ENCODE assay signal across 9 mouse cellular contexts in the genomic region with DNA sequence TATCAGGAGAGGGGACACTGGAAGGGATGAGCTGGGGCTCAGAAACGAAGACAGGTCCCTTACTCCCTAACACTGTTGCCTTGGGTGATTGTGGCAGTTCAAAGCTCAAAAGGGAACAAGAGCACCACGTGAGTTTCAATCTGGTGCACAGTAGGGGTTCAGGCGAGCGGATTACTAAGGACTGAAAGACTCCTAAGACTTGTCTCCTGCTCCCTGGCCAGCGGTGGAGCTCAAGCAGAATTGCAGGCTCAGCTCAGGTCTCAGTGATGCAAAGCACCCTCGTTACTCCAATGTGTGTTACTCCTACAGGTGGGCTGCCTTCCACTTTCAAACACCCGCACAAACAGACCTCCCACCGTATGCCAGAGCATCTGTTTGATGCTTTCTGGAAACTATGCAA. TPM values are rescaled to one million over a fixed set of nuclear protein-coding genes. Genes with fewer than 3 reads are reported as not detected.
DNase-seq lines count a peak whose midpoint lies in the region; ATAC-seq and TF ChIP-seq lines count a peak whose summit lies in the region.
"Had no signal": no experiment of that assay in that cellular context is flagged by ENCODE, and none has a peak within 500 bp of the region (broad histone marks: within the 10 kb centered on the region; RNA-seq: fewer than 3 reads in every experiment).

No protein-coding gene starts in this region.

- no peak for TF ChIP-seq CTCF in E14TG2a.4 (conservative IDR thresholded peaks at IDR 0.05; ENCODE audit: low read length)
- no peak for TF ChIP-seq CTCF in brain, embryonic 14.5 days (IDR thresholded peaks at IDR 0.05; ENCODE audit: borderline replicate concordance, extremely low read depth, insufficient read depth, insufficient read length)
- TF ChIP-seq CTCF in liver, postnatal 0 days (IDR thresholded peaks at IDR 0.05; ENCODE audit: low read depth) = no peak

- TF ChIP-seq EP300 in liver, postnatal 0 days (IDR thresholded peaks at IDR 0.05; ENCODE audit: low read depth) = no peak

- H3K27me3 ChIP-seq in intestine, embryonic 14.5 days (replicated peaks; ENCODE audit: control insufficient read depth, insufficient read depth, low read length) = peaks cover 32% of the 10 kb centered on the region
- H3K27me3 ChIP-seq in intestine, embryonic 15.5 days (replicated peaks) = peaks cover 13% of the 10 kb centered on the region
- H3K27me3 ChIP-seq in E14TG2a.4 (ENCODE audit: insufficient read depth, low read length) = no peaks in the 10 kb centered on the region
- peaks cover 20% of the 10 kb centered on the region for H3K27me3 ChIP-seq in liver, postnatal 0 days (ENCODE audit: insufficient read depth, low read length)

- no peaks in the 10 kb centered on the region for H3K9me3 ChIP-seq in intestine, embryonic 14.5 days (ENCODE audit: control insufficient read depth, low read length)
- H3K9me3 ChIP-seq in intestine, embryonic 15.5 days = no peaks in the 10 kb centered on the region
- no peaks in the 10 kb centered on the region for H3K9me3 ChIP-seq in E14TG2a.4 (ENCODE audit: low read length)
- H3K9me3 ChIP-seq in liver, postnatal 0 days (ENCODE audit: low read length) = no peaks in the 10 kb centered on the region

- no peak overlapping the region for H3K27ac ChIP-seq in intestine, embryonic 14.5 days (ENCODE audit: low read depth)
- no peak overlapping the region for H3K27ac ChIP-seq in intestine, embryonic 15.5 days
- H3K27ac ChIP-seq in liver, postnatal 0 days (ENCODE audit: low read depth) = no peak overlapping the region

- no peaks in the 10 kb centered on the region for H3K4me1 ChIP-seq in intestine, embryonic 14.5 days (replicated peaks; ENCODE audit: control insufficient read depth, insufficient read depth, low read length)
- H3K4me1 ChIP-seq in intestine, embryonic 15.5 days (replicated peaks) = no peaks in the 10 kb centered on the region
- peaks cover 14% of the 10 kb centered on the region for H3K4me1 ChIP-seq in E14TG2a.4 (replicated peaks; ENCODE audit: low read depth, low read length)
- H3K4me1 ChIP-seq in liver, postnatal 0 days (ENCODE audit: insufficient read depth) = peaks cover 3% of the 10 kb centered on the region; the same call in 1 of the 2 replicates

- no peaks in the 10 kb centered on the region for H3K36me3 ChIP-seq in intestine, embryonic 14.5 days (ENCODE audit: control insufficient read depth, insufficient read depth, low read length)
- H3K36me3 ChIP-seq in intestine, embryonic 15.5 days = no peaks in the 10 kb centered on the region
- H3K36me3 ChIP-seq in E14TG2a.4 (ENCODE audit: insufficient read depth, low read length) = peaks cover 19% of the 10 kb centered on the region
- H3K36me3 ChIP-seq in liver, postnatal 0 days (replicated peaks; ENCODE audit: insufficient read depth, low read length) = no peaks in the 10 kb centered on the region

- no peak overlapping the region for H3K4me2 ChIP-seq in intestine, embryonic 14.5 days (ENCODE audit: low read length)
- no peak overlapping the region for H3K4me2 ChIP-seq in intestine, embryonic 15.5 days (replicated peaks)
- peak overlapping the region; percentile 69 for H3K4me2 ChIP-seq in liver, postnatal 0 days (ENCODE audit: low read depth, low read length)

- peak; percentile 52 for DNase-seq in intestine, embryonic 14.5 days (ENCODE audit: low spot score)
- DNase-seq in brain, embryonic 14.5 days (ENCODE audit: low read depth) = peak; percentile 7
- DNase-seq in liver, postnatal 0 days = peak; percentile 9
- DNase-seq in adrenal gland, postnatal 10 days = no peak

- no peak overlapping the region for H3K4me3 ChIP-seq in intestine, embryonic 14.5 days (ENCODE audit: low read depth, low read length)
- no peak overlapping the region for H3K4me3 ChIP-seq in intestine, embryonic 15.5 days (replicated peaks)
- peak overlapping the region; percentile 86 for H3K4me3 ChIP-seq in E14TG2a.4 (replicated peaks; ENCODE audit: low read length)
- H3K4me3 ChIP-seq in liver, postnatal 0 days (ENCODE audit: low read depth, low read length) = no peak overlapping the region
- H3K4me3 ChIP-seq: myocyte had no signal

- no peak for TF ChIP-seq POLR2A in brain, embryonic 14.5 days (IDR thresholded peaks at IDR 0.05; ENCODE audit: borderline replicate concordance, extremely low read depth, insufficient read depth, insufficient read length, poor library complexity, severe bottlenecking)

- ATAC-seq in intestine, embryonic 14.5 days (replicated peaks; ENCODE audit: low FRiP score, low TSS enrichment, low read depth) = no peak
- no peak for ATAC-seq in intestine, embryonic 15.5 days
- ATAC-seq in liver, postnatal 0 days = no peak
- ATAC-seq in cerebellum, adult (ENCODE audit: insufficient number of reproducible peaks, low FRiP score, low TSS enrichment) = no peak
- ATAC-seq in megakaryocyte-erythroid progenitor cell, adult 5-6 weeks (replicated peaks; ENCODE audit: low FRiP score, low TSS enrichment, poor library complexity, severe bottlenecking) = no peak

- no peak overlapping the region for H3K9ac ChIP-seq in intestine, embryonic 14.5 days (ENCODE audit: low read length)
- no peak overlapping the region for H3K9ac ChIP-seq in intestine, embryonic 15.5 days
- no peak overlapping the region for H3K9ac ChIP-seq in liver, postnatal 0 days (replicated peaks)

- WGBS in intestine, embryonic 14.5 days = 16% methylated on average over 8 of the region's 8 CpGs
- WGBS in intestine, embryonic 15.5 days = 32% methylated on average over 8 of the region's 8 CpGs
- 11% methylated on average over 8 of the region's 8 CpGs for WGBS in liver, postnatal 0 days (ENCODE audit: insufficient replicate concordance)

RNA-seq across cellular contexts. Expression of gene Ccdc160, which starts 45.5 kb away (rescaled TPM):
- 3.3 and 4.2 TPM in 2 replicates for polyA plus RNA-seq in intestine, embryonic 14.5 days (2014; fragmentation: Nextera tagmentation; extraction: Ambion mirVana)
- 4.3 and 4.6 TPM in 2 replicates for polyA plus RNA-seq in intestine, embryonic 15.5 days (2015; fragmentation: Nextera tagmentation; extraction: Ambion mirVana)
- 1.9 and 3.1 TPM in 2 replicates for polyA plus RNA-seq in brain, embryonic 14.5 days (2012; rRNA removed)
- polyA plus RNA-seq in liver, postnatal 0 days (2015; fragmentation: Nextera tagmentation; extraction: Ambion mirVana) = 0.09 and 0.29 TPM in 2 replicates
- 10 to 100 TPM; 11.4 to 11.6 TPM for total RNA-seq in adrenal gland, postnatal 10 days (2021)
- total RNA-seq in megakaryocyte-erythroid progenitor cell, adult 5-6 weeks (2014; fragmentation: Nextera tagmentation) = not detected in 2 replicates
- 0.30 TPM in 1 of 2 replicates, not detected in the other for total RNA-seq in megakaryocyte-erythroid progenitor cell, adult 5-6 weeks (2017)
- polyA plus RNA-seq: myocyte had no signal
